Mouse (Mus musculus) skeletal muscle tissue, adult 2 months (tissue): ENCODE measurements at regions not wholly inside any gene's neighbourhood (a gene's known extent, or its start where the extent isn't known, plus 50 kb on each side); places are given as distances from the start of the nearest gene placed in this dataset.

Source experiments
- DNase-seq: peaks from one replicate; pipeline ENCODE4 v3.0.0-alpha.2; 2012; ENCODE audit warnings: low read depth, low spot score

- DNase-seq, result no peak
These were observed 336.3 kb upstream of the Tgfbr2 start for GRCm38 (mm10) chr9:116511450-116511849.

GRCm38 (mm10) chr9:116507756-116508155 lies 332.6 kb upstream of the Tgfbr2 start:
- no peak for DNase-seq

- no peak for DNase-seq
These were observed 327.7 kb upstream of the Tgfbr2 start for GRCm38 (mm10) chr9:116502831-116503230.

DNA sequence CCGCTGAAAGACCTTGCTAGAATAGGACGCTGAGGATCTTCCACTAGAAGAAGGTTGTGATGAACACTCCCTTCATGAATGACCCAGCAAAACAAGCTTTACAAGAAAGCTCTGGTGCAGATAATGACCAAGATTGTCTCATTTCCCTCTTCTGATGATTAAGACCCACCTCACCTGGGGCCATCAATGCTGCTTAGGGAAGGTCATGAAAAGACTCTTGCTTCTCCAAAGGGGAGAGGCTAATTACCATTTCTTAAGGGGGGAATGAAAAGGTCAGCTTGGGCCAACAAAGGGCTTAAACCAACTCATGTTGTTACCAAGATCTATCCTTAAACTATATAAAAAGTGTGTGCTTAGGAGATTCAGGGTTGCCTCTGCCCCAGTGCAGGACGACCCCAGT lies 325.8 kb upstream of the Tgfbr2 start:
- DNase-seq, result no peak

- DNase-seq, result no peak
These were observed 316.1 kb upstream of the Tgfbr2 start for GRCm38 (mm10) chr9:116491227-116491626.

GRCm38 (mm10) chr9:116489787-116490186 lies 314.6 kb upstream of the Tgfbr2 start:
- DNase-seq, result no peak

DNA sequence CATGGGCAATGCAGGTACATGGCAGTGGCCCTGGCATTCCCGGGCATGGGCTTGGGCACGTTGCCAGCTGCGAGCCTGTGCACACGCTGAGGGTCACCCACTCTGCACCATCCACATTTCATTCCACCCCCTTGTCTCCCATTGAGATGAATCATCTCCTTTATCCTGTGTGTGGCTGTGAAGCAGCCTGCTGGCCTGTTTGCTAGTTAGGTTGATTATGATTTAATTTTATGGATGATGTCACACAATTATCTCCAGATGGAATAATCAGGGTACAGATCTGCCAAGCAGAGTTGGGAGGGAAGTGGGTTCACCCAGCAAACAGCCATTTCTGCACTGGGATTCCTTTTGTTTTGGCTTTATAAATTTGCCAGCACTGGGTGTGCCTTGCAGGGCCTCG lies 314.1 kb upstream of the Tgfbr2 start:
- peak; percentile 46 for DNase-seq

DNA sequence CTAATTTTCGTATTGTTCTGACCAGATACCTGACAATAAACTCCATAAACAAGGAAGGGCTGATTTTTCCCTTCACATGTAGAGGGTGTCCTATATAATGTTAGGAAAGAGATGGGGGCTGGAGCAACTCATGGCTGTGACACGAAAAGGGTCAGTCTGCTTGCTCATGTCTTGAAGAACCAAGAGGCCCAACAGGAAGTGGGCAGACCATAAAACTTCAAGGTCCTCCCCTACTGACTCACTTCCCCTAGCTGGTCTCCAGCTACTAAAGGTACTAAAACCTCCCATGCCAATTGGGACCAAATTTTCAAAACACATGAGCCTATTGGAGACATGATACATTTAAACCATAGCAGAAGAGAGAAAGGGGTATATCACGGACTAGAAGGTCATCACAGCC lies 302.1 kb upstream of the Tgfbr2 start:
- DNase-seq, result no peak

- no peak for DNase-seq
These were observed 300.2 kb upstream of the Tgfbr2 start for GRCm38 (mm10) chr9:116475206-116475955.

GRCm38 (mm10) chr9:116472855-116473254 lies 297.7 kb upstream of the Tgfbr2 start:
- DNase-seq, result no peak

- DNase-seq, result peak; percentile 21
These were observed 293.6 kb upstream of the Tgfbr2 start for GRCm38 (mm10) chr9:116468569-116469250.

DNA sequence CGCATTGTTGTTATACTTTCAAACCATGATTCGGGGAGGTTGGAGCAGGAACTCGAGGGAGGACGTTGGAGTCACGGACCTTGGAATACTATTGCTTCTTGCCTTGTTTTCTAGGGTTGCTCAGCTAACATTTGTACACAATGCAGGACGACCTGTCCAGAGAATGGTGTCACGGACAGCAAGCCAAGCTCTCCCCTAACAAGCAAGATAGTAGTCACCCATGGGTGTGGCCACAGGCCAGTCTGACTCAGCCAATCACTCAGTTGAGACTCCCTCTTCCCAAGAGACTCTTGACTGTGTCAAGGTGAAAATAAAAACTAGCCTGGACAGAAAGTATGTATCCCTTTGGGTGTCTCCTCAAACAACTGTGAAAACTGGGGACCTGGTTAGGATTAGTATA lies 291.2 kb upstream of the Tgfbr2 start:
- no peak for DNase-seq

DNA sequence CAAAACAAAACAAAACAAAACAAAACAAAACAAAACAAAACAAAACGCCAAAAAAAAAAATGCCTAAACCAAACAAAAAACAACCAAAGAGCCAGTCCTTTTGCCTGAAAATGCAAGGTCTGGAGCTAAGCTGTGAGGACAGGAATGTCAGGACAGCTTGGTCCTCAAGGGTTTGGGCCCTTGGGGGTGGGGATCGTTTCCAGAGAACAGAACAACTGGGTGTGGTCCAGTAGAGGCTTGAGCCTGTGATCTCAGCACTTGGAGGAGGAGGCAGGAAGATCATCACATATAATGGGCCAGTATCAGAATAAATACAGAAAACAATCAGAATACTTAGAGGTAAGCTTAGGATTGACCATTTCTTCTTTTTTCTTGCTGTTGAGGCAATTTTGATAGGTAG lies 289.5 kb upstream of the Tgfbr2 start:
- DNase-seq, result peak; percentile 52

- DNase-seq, result no peak
These were observed 287.1 kb upstream of the Tgfbr2 start for GRCm38 (mm10) chr9:116462232-116462631.

- DNase-seq, result no peak
These were observed 284.9 kb upstream of the Tgfbr2 start for GRCm38 (mm10) chr9:116460022-116460421.

- DNase-seq, result no peak
These were observed 276.9 kb upstream of the Tgfbr2 start for GRCm38 (mm10) chr9:116452050-116452449.

- DNase-seq, result no peak
These were observed 275.7 kb upstream of the Tgfbr2 start for GRCm38 (mm10) chr9:116450829-116451228.

GRCm38 (mm10) chr9:116447734-116448133 lies 272.6 kb upstream of the Tgfbr2 start:
- DNase-seq, result no peak

GRCm38 (mm10) chr9:116438580-116438979 lies 263.4 kb upstream of the Tgfbr2 start:
- no peak for DNase-seq

DNA sequence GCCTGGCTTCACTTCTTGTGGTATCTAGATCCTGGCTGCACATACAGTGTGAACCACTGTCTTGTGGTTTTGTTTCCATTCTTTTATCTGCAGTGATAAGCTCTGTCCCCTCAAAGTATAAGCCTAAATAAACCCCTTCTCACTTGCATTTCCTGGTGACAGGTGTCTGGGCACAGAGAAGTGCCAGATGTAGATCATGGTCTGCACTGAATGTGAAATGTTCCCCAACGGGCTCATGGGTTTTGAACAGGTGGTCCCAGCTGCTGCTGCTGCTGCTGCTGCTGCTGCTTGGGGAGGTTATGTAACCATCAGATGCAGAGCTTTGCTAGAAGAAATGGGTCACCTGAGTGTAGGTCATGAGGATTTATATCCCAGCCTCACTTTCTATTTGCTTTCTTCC lies 259.3 kb upstream of the Tgfbr2 start:
- no peak for DNase-seq

DNA sequence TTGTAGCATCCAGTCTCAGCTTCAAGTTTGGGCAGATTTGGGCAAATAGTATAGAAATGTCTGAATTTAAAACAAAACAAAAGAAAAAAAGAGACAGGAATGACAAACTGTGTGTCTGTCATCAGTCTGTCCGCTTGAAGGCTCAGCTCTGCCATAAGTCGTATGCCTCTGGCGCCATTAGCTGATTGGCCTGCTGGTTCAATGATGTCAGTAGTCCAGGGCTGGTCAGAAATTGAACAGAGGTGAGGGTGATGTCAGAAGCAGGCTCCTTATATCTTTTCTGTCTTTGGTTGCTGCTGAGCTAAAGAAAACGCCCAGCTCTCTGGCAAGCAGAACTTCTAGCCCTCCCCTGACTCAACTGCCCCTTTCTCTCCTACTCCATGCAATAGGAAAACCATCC lies 253.9 kb upstream of the Tgfbr2 start:
- no peak for DNase-seq

DNA sequence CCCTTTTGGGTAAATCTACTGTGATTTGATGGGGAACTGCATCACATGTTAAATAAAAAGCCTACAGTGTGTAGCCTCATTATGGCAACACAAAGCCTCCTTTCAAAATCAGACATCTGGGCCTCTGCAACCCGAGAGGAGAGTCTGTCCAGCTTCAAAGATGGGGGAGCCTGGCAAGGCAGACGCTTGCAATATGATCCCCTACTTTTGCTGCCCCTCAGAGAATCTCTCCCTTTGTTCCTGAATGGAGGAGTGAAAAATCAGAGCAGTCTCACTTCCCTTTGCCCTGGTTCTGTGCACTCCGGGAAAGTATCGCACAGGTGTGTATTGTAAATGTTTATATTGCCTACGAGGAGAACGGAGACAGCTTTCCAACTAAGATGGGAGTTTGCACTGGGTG lies 253.3 kb upstream of the Tgfbr2 start:
- DNase-seq, result no peak

DNA sequence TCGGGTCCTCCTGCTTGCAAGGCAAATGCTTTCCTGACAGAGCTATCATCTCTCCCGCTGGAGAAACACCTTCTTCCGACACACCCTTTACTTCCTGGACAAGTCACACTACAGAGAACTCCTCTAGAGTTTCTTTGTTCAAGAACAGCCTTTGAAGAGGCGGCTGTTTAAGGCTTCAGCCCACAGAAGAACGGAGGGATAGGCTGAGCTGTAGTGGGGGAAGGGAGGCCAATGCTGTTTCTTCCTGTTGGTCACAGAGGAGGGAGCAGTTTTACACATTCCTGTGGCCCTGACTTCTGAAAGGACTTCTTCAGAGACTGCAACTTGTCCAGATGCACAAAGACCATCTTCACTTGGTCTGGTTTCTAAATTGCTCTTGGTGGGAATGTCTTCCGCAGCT lies 252.1 kb upstream of the Tgfbr2 start:
- DNase-seq, result peak; percentile 21
